Mouse (Mus musculus): ENCODE data around the gene Klhl6. TPM values are rescaled to one million over a fixed set of nuclear protein-coding genes. Genes with fewer than 3 reads are reported as not detected.
A peak's percentile ranks its signal among the peaks of the same experiment; 100 is the strongest.

Klhl6 gene
- total and polyA plus RNA-seq, 3 experiments, result 4.8 to 6.9 TPM; not detected in 1

GRCm38 (mm10) chr16:19967897-19968392, 14.9 kb downstream of the Klhl6 start:
- H3K79me2 ChIP-seq (ENCODE audit: control insufficient read depth, insufficient read depth, low read length, poor library complexity), result peaks cover 2% of the 10 kb centered on the region; the same call in 1 of the 2 replicates
- TF ChIP-seq MYB (IDR thresholded peaks at IDR 0.05; ENCODE audit: low read depth, low read length), result no peak
- TF ChIP-seq GABPA (IDR thresholded peaks at IDR 0.05; ENCODE audit: low read depth, low read length), result no peak
- peak; percentile 58; the same call in 1 of the 2 replicates for TF ChIP-seq BHLHE40 (IDR thresholded peaks at IDR 0.05; ENCODE audit: borderline replicate concordance, low read depth, low read length)
- TF ChIP-seq POLR2AphosphoS2 (IDR thresholded peaks at IDR 0.05; ENCODE audit: low read length), result no peak
- no peak; the same call in 1 of the 2 replicates for TF ChIP-seq GATA1 (IDR thresholded peaks at IDR 0.05; ENCODE audit: low read depth, low read length)
- no peak for TF ChIP-seq RCOR1 (IDR thresholded peaks at IDR 0.05; ENCODE audit: low read depth, low read length)
- TF ChIP-seq MAFK (IDR thresholded peaks at IDR 0.05; ENCODE audit: borderline replicate concordance, low read depth, low read length), result 0 out of 2 replicates have a peak, but pooled peaks have one; percentile 11
- TF ChIP-seq MXI1 (IDR thresholded peaks at IDR 0.05; ENCODE audit: low read depth, low read length), result no peak
- peak; percentile 48 to 62; a peak in 3 of 4 replicates for TF ChIP-seq EP300 (IDR thresholded peaks at IDR 0.05; ENCODE audit: low read depth in 1 of 2, low read length in 2 of 2)
- no peak for TF ChIP-seq NRF1 (IDR thresholded peaks at IDR 0.05; ENCODE audit: insufficient read depth, low read depth, low read length, poor library complexity, severe bottlenecking)
- no peak; the same call in 1 of the 2 replicates for TF ChIP-seq SIN3A (IDR thresholded peaks at IDR 0.05; ENCODE audit: low read length)
- no peak for TF ChIP-seq ZC3H11A (IDR thresholded peaks at IDR 0.05; ENCODE audit: low read depth, low read length)
- TF ChIP-seq MAX (IDR thresholded peaks at IDR 0.05; ENCODE audit: low read length), result no peak
- no peak for TF ChIP-seq USF2 (IDR thresholded peaks at IDR 0.05; ENCODE audit: borderline replicate concordance in 1 of 2, insufficient read depth in 1 of 2, low read depth in 1 of 2, low read length in 2 of 2)
- no peak for TF ChIP-seq JUND (IDR thresholded peaks at IDR 0.05; ENCODE audit: low read depth, low read length)
- TF ChIP-seq CTCF (IDR thresholded peaks at IDR 0.05 in 2 of 3, conservative IDR thresholded peaks at IDR 0.05 in 1 of 3; ENCODE audit: control insufficient read depth in 1 of 3, insufficient read depth in 1 of 3, low read depth in 2 of 3, low read length in 3 of 3, poor library complexity in 1 of 3, severe bottlenecking in 1 of 3), result no peak
- no peak for TF ChIP-seq CHD2 (IDR thresholded peaks at IDR 0.05; ENCODE audit: low read length)
- no peak for TF ChIP-seq MYC (IDR thresholded peaks at IDR 0.05; ENCODE audit: low read depth, low read length)
- no peak for TF ChIP-seq E2F4 (IDR thresholded peaks at IDR 0.05; ENCODE audit: borderline replicate concordance, low read depth, low read length)
- no peak for TF ChIP-seq POLR2A (IDR thresholded peaks at IDR 0.05; ENCODE audit: control insufficient read depth in 1 of 2, insufficient read depth in 1 of 2, low read depth in 1 of 2, low read length in 2 of 2, poor library complexity in 1 of 2)
- TF ChIP-seq ETS1 (IDR thresholded peaks at IDR 0.05; ENCODE audit: low read depth, low read length), result peak; percentile 18; the same call in 1 of the 2 replicates
- no peak for TF ChIP-seq POLR2AphosphoS5 (IDR thresholded peaks at IDR 0.05; ENCODE audit: borderline replicate concordance, low read depth, low read length)
- TF ChIP-seq ELF1 (IDR thresholded peaks at IDR 0.05; ENCODE audit: low read depth, low read length), result no peak
- TF ChIP-seq RAD21 (IDR thresholded peaks at IDR 0.05; ENCODE audit: low read depth, low read length), result no peak
- TF ChIP-seq CHD1 (IDR thresholded peaks at IDR 0.05; ENCODE audit: low read depth, low read length), result no peak
- no peak for TF ChIP-seq UBTF (IDR thresholded peaks at IDR 0.05; ENCODE audit: borderline replicate concordance, insufficient read depth, low read depth, low read length)
- TF ChIP-seq USF1 (IDR thresholded peaks at IDR 0.05; ENCODE audit: low read depth, low read length), result no peak
- peak; percentile 59; the same call in 1 of the 2 replicates for TF ChIP-seq TCF12 (IDR thresholded peaks at IDR 0.05; ENCODE audit: low read depth, low read length)
- no peak for TF ChIP-seq TAL1 (IDR thresholded peaks at IDR 0.05; ENCODE audit: low read length)
- no peak for TF ChIP-seq HCFC1 (IDR thresholded peaks at IDR 0.05; ENCODE audit: low read depth, low read length)
- TF ChIP-seq TBP (IDR thresholded peaks at IDR 0.05; ENCODE audit: low read depth, low read length), result no peak
- peak; percentile 90 for TF ChIP-seq ZNF384 (IDR thresholded peaks at IDR 0.05; ENCODE audit: low read depth, low read length)
- TF ChIP-seq SMC3 (IDR thresholded peaks at IDR 0.05; ENCODE audit: low read depth, low read length), result no peak
- no peak for TF ChIP-seq MEF2A (IDR thresholded peaks at IDR 0.05; ENCODE audit: extremely low read depth, insufficient replicate concordance, low read depth, low read length, poor library complexity, severe bottlenecking)
- no peak for TF ChIP-seq ZKSCAN1 (IDR thresholded peaks at IDR 0.05; ENCODE audit: low read depth, low read length)
- no peak for TF ChIP-seq NELFE (IDR thresholded peaks at IDR 0.05; ENCODE audit: low read depth, low read length)
- no peak overlapping the region for H3K9ac ChIP-seq (ENCODE audit: control insufficient read depth, low read depth, low read length, poor library complexity, severe bottlenecking)
- H3K4me1 ChIP-seq (ENCODE audit: control insufficient read depth in 1 of 2, insufficient read depth in 2 of 2, low read length in 2 of 2), result peaks cover 15 to 30% of the 10 kb centered on the region in 2 experiments
- no peak for DNase-seq (ENCODE audit: low read depth, low spot score)
- no peaks in the 10 kb centered on the region for H3K9me3 ChIP-seq (replicated peaks; ENCODE audit: insufficient read depth, low read length)
- no peaks in the 10 kb centered on the region for H3K27me3 ChIP-seq (ENCODE audit: control insufficient read depth in 1 of 2, insufficient read depth in 2 of 2, low read length in 2 of 2)
- peaks cover 0 to 28% of the 10 kb centered on the region in 2 experiments; a peak in 2 of 4 replicates for H3K36me3 ChIP-seq (ENCODE audit: control insufficient read depth in 1 of 2, insufficient read depth in 2 of 2, low read length in 2 of 2)
- H3K4me3 ChIP-seq (ENCODE audit: control insufficient read depth in 1 of 2, insufficient read depth in 1 of 2, low read depth in 2 of 2, low read length in 2 of 2), result no peak overlapping the region
- H3K27ac ChIP-seq (ENCODE audit: control insufficient read depth, low read depth, low read length), result no peak overlapping the region
